Mouse (Mus musculus): Measurements from ENCODE around the gene 9230102O04Rik.

The 9230102O04Rik gene

GRCm38 (mm10) chr2:9886031-9886430, 3.3 kb downstream of the 9230102O04Rik start:
- no peak for DNase-seq (ENCODE audit: extremely low spot score, low spot score)

GRCm38 (mm10) chr2:9885217-9885770, 4.0 kb downstream of the 9230102O04Rik start:
- DNase-seq (ENCODE audit: extremely low spot score, low spot score), result no peak

- DNase-seq (ENCODE audit: extremely low spot score, low spot score), result peak; percentile 60
Observed at GRCm38 (mm10) chr2:9884533-9885216, 4.7 kb downstream of the 9230102O04Rik start.

GRCm38 (mm10) chr2:9883803-9884532, 5.4 kb downstream of the 9230102O04Rik start:
- DNase-seq (ENCODE audit: extremely low spot score, low spot score), result no peak

- peak; percentile 74 for DNase-seq (ENCODE audit: extremely low spot score, low spot score)
Observed at GRCm38 (mm10) chr2:9882926-9883802, 6.2 kb downstream of the 9230102O04Rik start.

- DNase-seq (ENCODE audit: extremely low spot score, low spot score), result no peak
Observed at GRCm38 (mm10) chr2:9882371-9882925, 6.9 kb downstream of the 9230102O04Rik start.

- peak; percentile 71 for DNase-seq (ENCODE audit: extremely low spot score, low spot score)
Observed at GRCm38 (mm10) chr2:9881611-9882023, 7.7 kb downstream of the 9230102O04Rik start.

- DNase-seq (ENCODE audit: extremely low spot score, low spot score), result peak; percentile 76
Observed at GRCm38 (mm10) chr2:9881051-9881591, 8.2 kb downstream of the 9230102O04Rik start, which contains the start of gene 4930412O13Rik. Gene 4930412O13Rik (plus strand): TSS chr2:9881252.

GRCm38 (mm10) chr2:9880271-9880670, 9.1 kb downstream of the 9230102O04Rik start:
- no peak for DNase-seq (ENCODE audit: extremely low spot score, low spot score)

- DNase-seq (ENCODE audit: extremely low spot score, low spot score), result peak; percentile 93
Observed at GRCm38 (mm10) chr2:9879493-9879892, 9.8 kb downstream of the 9230102O04Rik start.

GRCm38 (mm10) chr2:9879092-9879491, 10.2 kb downstream of the 9230102O04Rik start:
- DNase-seq (ENCODE audit: extremely low spot score, low spot score), result no peak

GRCm38 (mm10) chr2:9878564-9879081, 10.7 kb downstream of the 9230102O04Rik start:
- peak; percentile 77 for DNase-seq (ENCODE audit: extremely low spot score, low spot score)

GRCm38 (mm10) chr2:9877966-9878563, 11.3 kb downstream of the 9230102O04Rik start:
- DNase-seq (ENCODE audit: extremely low spot score, low spot score), result peak; percentile 42

- DNase-seq (ENCODE audit: extremely low spot score, low spot score), result no peak
Observed at GRCm38 (mm10) chr2:9877326-9877690, 12.0 kb downstream of the 9230102O04Rik start.

- peak; percentile 69 for DNase-seq (ENCODE audit: extremely low spot score, low spot score)
Observed at GRCm38 (mm10) chr2:9876621-9877325, 12.6 kb downstream of the 9230102O04Rik start.

- no peak for DNase-seq (ENCODE audit: extremely low spot score, low spot score)
Observed at GRCm38 (mm10) chr2:9875676-9876357, 13.5 kb downstream of the 9230102O04Rik start.

GRCm38 (mm10) chr2:9875220-9875619, 14.1 kb downstream of the 9230102O04Rik start:
- peak; percentile 47 for DNase-seq (ENCODE audit: extremely low spot score, low spot score)

GRCm38 (mm10) chr2:9874467-9875219, 14.7 kb downstream of the 9230102O04Rik start:
- peak; percentile 54 for DNase-seq (ENCODE audit: extremely low spot score, low spot score)
